Mouse (Mus musculus) CD4-positive helper T cell, adult 2 months (primary cell): ENCODE results near the gene Safb.

Source experiments
- DNase-seq: peaks from one replicate; pipeline ENCODE4 v3.0.0-alpha.2; 2012; ENCODE audit warnings: low read depth, missing footprints, low spot score

The Safb gene

GRCm38 (mm10) chr17:56584257-56585130, at the start of gene Safb, which contains the start of gene Safb2:
TSS of gene Safb (plus strand) at chr17:56584825.
TSS of gene Safb2 (minus strand) at chr17:56584585.
- DNase-seq = peak; percentile 100

DNA sequence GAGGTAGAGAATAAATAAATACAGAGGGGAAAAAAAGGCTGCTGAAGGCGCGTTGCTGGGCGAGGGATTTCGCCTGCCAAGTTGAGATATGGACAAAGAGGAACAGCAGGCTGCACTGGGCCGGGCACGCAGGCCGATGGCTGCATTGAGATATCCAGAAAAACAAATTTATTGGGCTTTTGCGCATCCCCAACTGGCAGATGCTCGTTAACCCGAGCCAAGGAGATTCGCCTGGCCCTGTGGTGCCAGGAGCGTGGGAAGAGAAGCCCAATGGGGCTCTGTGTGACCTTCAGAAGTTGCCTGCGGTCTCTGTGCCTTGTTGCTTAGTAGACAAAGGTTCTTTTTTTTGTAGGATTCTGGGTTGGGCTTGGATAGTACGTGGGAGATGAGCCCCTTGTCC, 48.4 kb upstream of the Safb start:
- no peak for DNase-seq

- DNase-seq = no peak
Observed at GRCm38 (mm10) chr17:56536874-56537273, 47.8 kb upstream of the Safb start.

DNA sequence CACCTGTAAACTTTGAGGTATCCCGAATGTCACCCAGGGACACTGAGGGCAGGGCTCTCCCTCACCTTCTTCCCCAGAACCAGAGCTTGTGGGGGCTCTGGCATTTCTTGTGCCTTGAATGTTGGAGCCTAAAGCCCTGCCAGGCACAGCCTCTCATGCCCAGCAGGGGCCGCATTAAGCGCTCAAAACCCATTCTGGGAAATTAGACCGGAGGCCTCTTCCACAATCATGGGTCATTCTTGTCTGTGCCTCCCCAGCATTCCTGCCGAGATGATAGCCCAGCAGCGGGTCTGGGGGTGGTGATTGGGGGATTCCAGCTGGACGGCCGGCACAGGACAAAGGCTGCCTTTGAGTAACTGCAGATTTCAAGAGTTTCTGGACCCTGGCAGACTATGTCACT, 46.7 kb upstream of the Safb start:
- DNase-seq = no peak

DNA sequence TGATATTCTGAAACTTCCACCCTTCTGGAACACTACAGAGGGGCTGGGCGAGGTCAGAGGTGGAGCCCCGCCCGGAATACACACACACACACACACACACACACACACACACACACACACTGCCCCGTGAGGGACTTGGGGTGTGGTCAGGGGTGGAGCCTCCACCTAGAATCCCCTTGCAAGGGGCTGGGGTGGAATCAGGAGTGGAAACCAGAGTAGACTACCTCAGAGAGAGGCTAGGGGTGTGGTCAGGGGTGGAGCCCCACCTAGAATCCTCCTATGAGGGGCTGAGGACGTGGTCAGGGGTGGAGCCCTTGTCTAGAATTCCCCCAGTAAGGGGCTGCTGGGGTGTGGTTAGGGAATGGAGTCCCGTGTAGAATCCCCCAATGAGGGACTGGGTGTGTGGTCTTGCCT, 44.1 kb upstream of the Safb start:
- DNase-seq = no peak

DNA sequence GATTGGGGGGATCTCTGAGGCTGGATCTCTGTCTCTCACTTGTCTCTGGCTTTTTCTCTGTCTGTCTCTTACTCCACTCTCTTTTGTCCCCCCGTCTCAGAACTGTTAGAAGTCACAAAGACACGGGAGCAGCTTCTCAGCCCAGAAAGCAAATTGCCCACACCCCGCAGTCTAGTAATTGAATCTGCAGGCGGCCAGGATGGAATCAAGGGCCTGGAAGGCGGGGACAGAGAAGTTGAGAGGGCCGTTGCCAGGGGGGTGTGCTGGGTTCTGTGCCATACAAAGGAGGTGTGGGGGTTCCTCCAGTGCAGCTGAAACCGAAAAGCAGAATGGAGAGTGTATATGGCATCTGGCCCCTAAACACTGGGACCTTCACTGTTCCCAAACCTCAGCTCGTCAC, 41.9 kb upstream of the Safb start:
- DNase-seq = no peak

DNA sequence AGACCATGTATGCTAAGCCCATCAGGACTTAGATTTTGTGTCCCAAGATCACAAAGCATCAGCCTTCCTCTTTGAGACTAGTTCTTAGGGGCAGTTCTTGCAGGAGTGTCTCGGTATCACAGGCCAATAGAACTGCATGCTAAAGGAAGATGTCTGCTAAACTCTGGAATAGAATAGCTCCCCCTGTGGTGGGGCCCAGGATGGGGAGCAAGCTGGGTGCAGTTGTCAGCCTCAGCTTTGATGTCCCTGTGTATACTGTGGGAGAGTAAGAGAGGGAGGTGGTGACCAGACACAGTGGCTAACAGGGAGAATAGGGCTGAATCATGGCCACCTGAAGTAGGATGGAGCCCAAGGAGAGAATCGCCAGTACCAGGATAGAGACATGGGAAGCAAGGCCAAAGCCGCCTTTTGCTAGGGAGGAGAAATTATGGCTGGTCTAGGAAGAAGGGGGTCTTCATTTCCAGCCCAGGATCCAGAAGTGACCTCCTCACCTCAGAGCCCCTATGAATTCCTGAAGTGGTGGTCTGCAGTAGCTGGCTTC, 40.9 kb upstream of the Safb start:
- no peak for DNase-seq

GRCm38 (mm10) chr17:56544699-56545387, 39.8 kb upstream of the Safb start:
- DNase-seq = no peak

GRCm38 (mm10) chr17:56545945-56546344, 38.7 kb upstream of the Safb start:
- DNase-seq = no peak

DNA sequence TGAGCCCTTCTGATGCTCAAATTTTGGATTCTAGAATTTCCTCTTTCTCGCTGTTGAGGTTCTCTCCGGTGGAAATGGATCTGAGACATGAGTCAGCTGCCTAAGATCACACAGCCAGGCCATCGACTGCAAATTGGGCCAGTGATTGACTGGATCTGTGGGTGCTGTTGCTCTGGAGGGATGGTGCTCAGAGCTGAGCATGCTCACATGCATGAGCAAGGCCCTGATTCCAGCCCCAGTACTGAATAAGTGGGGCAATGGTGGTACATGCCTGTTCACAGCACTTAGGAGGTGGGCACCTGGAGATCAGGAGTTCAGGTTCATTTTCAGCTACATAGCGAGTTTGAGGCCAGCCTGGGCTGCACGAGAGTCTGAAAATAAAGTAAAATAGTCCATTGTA, 38.0 kb upstream of the Safb start:
- no peak for DNase-seq

DNA sequence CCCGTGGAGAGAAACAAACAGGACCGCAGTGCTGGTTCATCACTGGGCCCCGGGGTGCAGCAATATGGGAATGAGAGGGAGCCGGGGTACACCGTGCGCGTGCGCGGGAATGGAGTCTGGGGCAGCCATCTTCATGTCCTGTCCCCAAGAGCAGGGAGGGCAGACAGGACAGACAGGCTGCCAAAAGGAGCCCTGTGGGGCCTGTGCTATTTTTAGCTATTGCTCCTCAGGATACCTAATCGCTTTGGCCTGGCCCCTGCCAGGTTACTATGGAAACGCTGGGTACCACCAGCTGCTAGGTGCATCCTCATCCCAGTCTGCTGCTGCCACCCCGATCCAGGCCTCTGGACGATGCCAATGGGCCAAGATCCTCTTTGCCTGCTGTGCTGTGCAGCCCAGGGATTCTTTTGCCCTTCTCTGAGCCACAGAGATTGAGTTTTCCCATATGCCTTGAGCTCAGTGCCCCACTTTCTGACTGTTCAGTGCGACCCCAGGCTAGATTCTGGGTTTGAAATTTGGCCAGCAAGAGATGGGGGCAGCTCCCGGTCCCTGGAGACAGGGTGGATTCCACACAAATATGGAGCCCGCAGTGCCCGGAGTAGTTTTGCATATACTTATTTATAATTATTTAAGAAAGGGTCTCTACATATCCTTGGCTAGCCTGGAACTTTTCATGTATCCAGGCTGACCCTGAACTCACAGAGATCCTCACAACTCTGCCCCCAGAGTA, 37.3 kb upstream of the Safb start:
- DNase-seq = no peak

DNA sequence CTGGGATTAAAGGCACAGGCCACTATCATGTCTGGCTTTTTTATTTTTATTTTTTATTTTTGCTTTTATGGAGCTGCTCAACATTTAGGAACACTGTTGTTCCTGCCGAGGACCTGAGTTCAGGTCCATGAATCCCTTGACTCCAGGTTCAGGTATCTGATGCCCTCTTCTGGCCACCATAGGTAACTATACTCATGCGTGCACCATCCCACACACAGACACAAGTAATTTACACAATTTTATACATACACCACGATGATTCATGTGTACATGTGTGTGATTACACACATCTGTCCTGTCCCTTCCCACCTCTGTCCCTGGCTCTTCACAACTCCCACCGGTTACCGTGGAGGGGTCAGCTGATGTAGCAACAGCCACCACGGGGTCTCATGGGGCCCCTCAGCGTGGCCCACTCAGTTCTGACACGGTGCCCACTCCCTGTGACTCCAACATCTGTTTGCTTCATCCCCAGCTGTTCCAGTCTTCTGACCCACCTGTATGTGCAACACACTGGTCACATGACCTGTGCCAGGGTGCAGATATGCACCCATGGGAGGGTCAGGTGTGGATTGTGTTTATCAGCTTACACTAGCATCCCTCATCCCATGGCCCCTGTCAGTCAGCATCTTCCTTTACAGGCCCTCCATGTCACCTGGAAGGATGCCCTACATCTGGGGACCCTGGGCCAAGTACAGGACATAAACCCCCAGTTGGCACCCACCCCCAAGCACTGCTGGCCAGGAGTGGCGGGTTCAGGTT, 36.6 kb upstream of the Safb start:
- DNase-seq = no peak

- no peak for DNase-seq
Observed at GRCm38 (mm10) chr17:56548605-56549105, 36.0 kb upstream of the Safb start.

DNA sequence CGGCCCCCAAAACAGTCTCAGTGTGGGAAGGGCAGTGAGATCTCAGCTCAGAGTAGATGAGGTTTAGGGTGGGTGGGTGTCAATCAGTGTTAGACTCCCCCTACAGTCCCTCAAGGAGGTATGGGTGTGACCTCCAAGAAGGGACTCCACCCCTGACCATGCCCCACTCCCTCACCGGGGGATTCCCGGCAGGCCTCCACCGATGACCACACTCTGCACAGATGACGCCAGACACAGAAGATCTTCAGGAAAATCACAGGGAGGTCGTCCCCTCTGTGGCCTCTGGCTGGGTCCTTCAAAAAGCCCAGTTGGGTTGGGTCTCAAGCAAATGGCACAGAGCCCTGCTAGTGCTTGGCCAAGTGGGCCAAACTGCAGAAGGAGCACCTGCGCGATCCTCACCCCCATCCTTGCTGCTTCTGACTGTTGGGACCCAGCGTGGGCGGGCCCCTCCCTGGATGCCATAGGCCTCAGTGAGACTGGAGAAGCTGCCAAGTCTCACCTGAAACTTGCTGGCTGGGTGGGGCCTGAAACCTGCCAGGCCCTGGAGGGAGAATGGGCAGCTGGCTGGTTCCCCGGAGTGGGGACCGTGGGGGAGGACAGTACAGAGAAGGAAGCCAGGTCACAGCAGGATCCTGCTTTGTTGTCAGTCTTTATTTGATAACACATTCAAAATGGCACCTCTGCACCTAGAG, 33.7 kb upstream of the Safb start:
- DNase-seq = no peak

GRCm38 (mm10) chr17:56551841-56552581, 32.6 kb upstream of the Safb start:
- no peak for DNase-seq

DNA sequence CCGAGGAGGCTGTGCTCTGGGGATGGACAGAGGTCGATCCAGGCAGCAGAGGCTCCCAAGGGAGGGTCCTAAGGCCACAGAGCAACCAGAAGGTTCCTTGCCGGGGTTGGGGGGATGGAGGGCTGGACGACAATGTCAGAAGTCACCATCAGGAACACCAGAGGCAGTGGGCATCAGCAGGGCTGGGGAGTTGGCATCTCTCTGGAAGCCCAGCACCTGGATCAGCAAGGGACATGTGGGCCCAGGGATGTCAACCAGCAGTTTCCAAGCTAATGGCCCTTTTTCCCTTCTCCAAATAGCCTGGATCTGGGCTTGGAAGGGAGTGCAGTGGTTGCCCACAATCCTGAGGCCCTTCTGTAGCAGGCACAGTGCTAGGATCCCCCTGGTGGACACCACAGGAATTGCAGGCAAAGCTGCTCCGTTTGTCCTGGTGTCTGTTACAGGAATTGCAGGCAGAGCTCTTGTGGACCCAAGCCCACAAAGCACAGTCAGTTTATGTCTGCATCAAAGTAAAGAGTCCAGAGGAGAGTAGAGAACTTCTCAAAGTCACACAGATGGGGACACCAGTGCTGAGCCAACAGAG, 31.8 kb upstream of the Safb start:
- peak; percentile 80 for DNase-seq

- no peak for DNase-seq
Observed at GRCm38 (mm10) chr17:56554122-56554551, 30.5 kb upstream of the Safb start, which contains the start of gene Gm20219. TSS of gene Gm20219 (minus strand) at chr17:56554387.

- peak; percentile 63 for DNase-seq
Observed at GRCm38 (mm10) chr17:56558448-56558847, 26.2 kb upstream of the Safb start.

DNA sequence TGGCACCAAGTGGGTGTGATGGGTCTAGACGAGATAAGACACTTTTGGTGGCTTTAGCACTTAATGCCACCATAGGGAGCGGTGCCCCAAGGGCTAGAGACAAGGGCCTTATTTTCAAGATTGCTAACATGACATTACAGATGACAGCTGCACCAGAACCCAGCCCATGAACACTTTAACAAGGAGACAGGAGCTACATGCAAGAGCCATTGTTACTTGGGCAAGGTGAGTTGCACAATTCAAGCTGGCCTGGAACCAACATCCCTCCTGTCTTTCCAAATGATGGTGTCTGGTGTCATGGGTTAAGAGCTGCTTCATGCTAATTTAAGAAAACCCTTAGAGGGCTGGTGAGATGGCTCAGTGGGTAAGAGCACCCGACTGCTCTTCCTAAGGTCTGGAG, 25.2 kb upstream of the Safb start:
- DNase-seq = no peak
